Comparison of ENCODE assay signal across 29 mouse cellular contexts in genomic region chr5:35956268-35956667, GRCm38 (mm10).
"Had no signal": no experiment of that assay in that cellular context is flagged by ENCODE, and none has a peak within 500 bp of the region (broad histone marks: within the 10 kb centered on the region; RNA-seq: fewer than 3 reads in every experiment).

No protein-coding gene starts in this region.

- DNase-seq: left cerebral cortex, postnatal 4 days; liver; liver, embryonic 13.5 days; liver, postnatal 0 days; lung, adult 18-20 months; lung, adult 2 months; lung, embryonic 14.5 days; lung, postnatal 10 days; lung, postnatal 14 days; lung, postnatal 36 days; lung, postnatal 4 days had no signal

- H3K4me3 ChIP-seq: left cerebral cortex, adult 2 months; limb, embryonic 10.5 days; limb, embryonic 12.5 days; limb, embryonic 13.5 days; limb, embryonic 15.5 days; liver, embryonic 12.5 days; liver, embryonic 13.5 days; liver, embryonic 15.5 days; lung, embryonic 15.5 days; megakaryocyte, embryonic 14.5 days; midbrain, embryonic 10.5 days; midbrain, embryonic 12.5 days; midbrain, embryonic 15.5 days had no signal

- ATAC-seq: liver, embryonic 12.5 days; liver, postnatal 0 days; lung, postnatal 0 days; midbrain, embryonic 15.5 days; midbrain, embryonic 16.5 days had no signal

- H3K4me2 ChIP-seq: limb, embryonic 12.5 days; limb, embryonic 13.5 days; limb, embryonic 15.5 days; liver, embryonic 11.5 days; liver, embryonic 12.5 days; liver, embryonic 13.5 days; liver, embryonic 15.5 days; lung, embryonic 14.5 days; lung, embryonic 15.5 days; midbrain, embryonic 11.5 days; midbrain, embryonic 12.5 days; midbrain, embryonic 15.5 days had no signal

- H3K27ac ChIP-seq: left cerebral cortex, adult 2 months; limb, embryonic 10.5 days; limb, embryonic 12.5 days; limb, embryonic 13.5 days; limb, embryonic 15.5 days; liver, embryonic 12.5 days; liver, embryonic 13.5 days; liver, embryonic 14.5 days; liver, embryonic 15.5 days; lung, embryonic 15.5 days; macrophage; midbrain, embryonic 10.5 days; midbrain, embryonic 12.5 days; midbrain, embryonic 15.5 days had no signal

- H3K36me3 ChIP-seq: liver, embryonic 12.5 days; liver, embryonic 13.5 days; liver, embryonic 15.5 days had no signal

- H3K27me3 ChIP-seq: limb, embryonic 12.5 days; limb, embryonic 13.5 days; limb, embryonic 15.5 days; liver, embryonic 12.5 days; liver, embryonic 13.5 days; liver, embryonic 15.5 days; lung, embryonic 15.5 days; midbrain, embryonic 12.5 days; midbrain, embryonic 15.5 days had no signal

- H3K9me3 ChIP-seq: limb, embryonic 10.5 days; limb, embryonic 12.5 days; limb, embryonic 13.5 days; limb, embryonic 15.5 days; liver, embryonic 12.5 days; liver, embryonic 13.5 days; liver, embryonic 15.5 days; lung, embryonic 15.5 days; megakaryocyte, embryonic 14.5 days; midbrain, embryonic 10.5 days; midbrain, embryonic 12.5 days; midbrain, embryonic 15.5 days had no signal

- H3K4me1 ChIP-seq: liver, embryonic 12.5 days; liver, embryonic 13.5 days; liver, embryonic 15.5 days; megakaryocyte, embryonic 14.5 days; midbrain, embryonic 10.5 days; midbrain, embryonic 15.5 days had no signal

- H3K9ac ChIP-seq: limb, embryonic 12.5 days; limb, embryonic 13.5 days; limb, embryonic 15.5 days; liver, embryonic 12.5 days; liver, embryonic 13.5 days; liver, embryonic 14.5 days; liver, embryonic 15.5 days; liver, postnatal 0 days; lung, embryonic 14.5 days; lung, embryonic 15.5 days; midbrain, embryonic 12.5 days; midbrain, embryonic 15.5 days had no signal
